Mouse (Mus musculus) ES-E14 (cell line): ENCODE data around the gene Ankzf1. TPM values are rescaled to one million over a fixed set of nuclear protein-coding genes. Genes with fewer than 3 reads are reported as not detected.

Experiments used
- DNase-seq: peaks from one replicate; pipeline ENCODE4 v3.0.0-alpha.2; 2013; ENCODE audit warnings: low read depth, low spot score
- H3K27ac ChIP-seq: 2 replicates; pipeline ENCODE4 v1.5.1; 2012; ENCODE audit warnings: low read depth, mild to moderate bottlenecking, low read length, moderate library complexity, mixed read lengths; ENCODE audit not compliant: poor library complexity, insufficient read depth, severe bottlenecking
- H3K36me3 ChIP-seq: 2 replicates; pipeline ENCODE4 v1.6.1; 2012; ENCODE audit warnings: mild to moderate bottlenecking, low read length, moderate library complexity, mixed read lengths; ENCODE audit not compliant: control insufficient read depth, poor library complexity, insufficient read depth, severe bottlenecking
- H3K4me1 ChIP-seq, 2 experiments: fragments of 150-350 bp in 1 of 2; sonication (generic) in 1 of 2; 2 replicates each; pipeline ENCODE4 v1.6.1; 2012; ENCODE audit warnings: low read length in 2 of 2, mild to moderate bottlenecking in 1 of 2, mixed read lengths in 1 of 2; ENCODE audit not compliant: control insufficient read depth in 2 of 2, insufficient read depth in 2 of 2, poor library complexity in 1 of 2
- H3K4me3 ChIP-seq, 2 experiments: fragments of 150-350 bp in 1 of 2; sonication (generic) in 1 of 2; 2 replicates each; pipeline ENCODE4 v1.5.1; 2012; ENCODE audit warnings: low read length in 2 of 2, low read depth in 1 of 2, mild to moderate bottlenecking in 1 of 2, mixed read lengths in 1 of 2; ENCODE audit not compliant: insufficient read depth in 1 of 2, poor library complexity in 1 of 2, severe bottlenecking in 1 of 2
- H3K9ac ChIP-seq: 2 replicates; pipeline ENCODE4 v1.6.1; 2012; ENCODE audit warnings: low read depth, mild to moderate bottlenecking, low read length, mixed read lengths; ENCODE audit not compliant: poor library complexity, insufficient read depth, severe bottlenecking
- H3K9me3 ChIP-seq: fragments of 150-350 bp; sonication (generic); 2 replicates; pipeline ENCODE4 v1.6.1; 2012; ENCODE audit warnings: low read depth, mild to moderate bottlenecking, low read length; ENCODE audit not compliant: control insufficient read depth, insufficient read depth
- CHD2 ChIP-seq: IDR thresholded peaks from 2 replicates; pipeline ENCODE4 v1.6.1; 2014; ENCODE audit warnings: mild to moderate bottlenecking, low read depth, low read length, inconsistent platforms
- HCFC1 ChIP-seq: IDR thresholded peaks from 2 replicates; pipeline ENCODE4 v1.6.1; 2012; ENCODE audit warnings: low read length, inconsistent platforms, borderline replicate concordance; ENCODE audit not compliant: insufficient read depth
- MAFK ChIP-seq: IDR thresholded peaks from 2 replicates; pipeline ENCODE4 v1.6.1; 2014; ENCODE audit warnings: mild to moderate bottlenecking, low read depth, low read length, inconsistent platforms; ENCODE audit not compliant: insufficient read depth
- ZC3H11A ChIP-seq: IDR thresholded peaks from 2 replicates; pipeline ENCODE4 v1.6.1; 2012; ENCODE audit warnings: low read depth, mild to moderate bottlenecking, inconsistent platforms, low read length, borderline replicate concordance
- ZNF384 ChIP-seq: IDR thresholded peaks from 2 replicates; pipeline ENCODE4 v1.6.1; 2012; ENCODE audit warnings: low read depth, low read length, inconsistent platforms
- in situ Hi-C, 2 experiments: fragments of 600-800 bp; cut with MboI; formaldehyde crosslinking; loops; one replicate each; pipeline ENCODE4 v1.15.1; 2025; ENCODE audit warnings: low sequenced_read_pairs in 2 of 2, inconsistent platforms in 1 of 2; ENCODE audit not compliant: unreplicated experiment in 2 of 2
- total RNA-seq: library from RNA; depleted of rRNA; stranded (reverse); fragments of 300-350 nt; gene quantifications from 2 replicates; pipeline ENCODE4 v1.2.3, GENCODE M21; 2012

Ankzf1 gene
- total RNA-seq, 1 experiment = 23.0 TPM

- DNase-seq = no peak
- Histone ChIP-seq H3K4me3 (no peak overlapping the region), H3K9me3 (no peaks in the 10 kb centered on the region), H3K36me3 (peaks cover 2% of the 10 kb centered on the region; the same call in 1 of the 2 replicates), H3K4me1 (peaks cover 2 to 13% of the 10 kb centered on the region in 2 experiments; a peak in 2 of 4 replicates), H3K9ac (no peak overlapping the region), H3K27ac (no peak overlapping the region)
- TF ChIP-seq ZC3H11A = no peak
- TF ChIP-seq HCFC1 = no peak
- TF ChIP-seq CHD2 = no peak
- TF ChIP-seq MAFK = no peak
- no peak for TF ChIP-seq ZNF384
- in situ Hi-C loops = no loop called here
Observed at GRCm38 (mm10) chr1:75234606-75235005, 42.7 kb downstream of the Ankzf1 start.

GRCm38 (mm10) chr1:75236117-75237050 lies 44.4 kb downstream of the Ankzf1 start, which contains the start of gene Dnajb2:
Gene Dnajb2 (plus strand): TSS chr1:75236406.
- in situ Hi-C loops = no loop called here

GRCm38 (mm10) chr1:75239591-75239990 lies 47.6 kb downstream of the Ankzf1 start:
- TF ChIP-seq ZC3H11A (no peak), CHD2 (no peak), MAFK (no peak), HCFC1 (no peak), ZNF384 (no peak)
- in situ Hi-C loops = no loop called here
- H3K9ac ChIP-seq = no peak overlapping the region; the same call in 1 of the 2 replicates
- no peak for DNase-seq
- H3K4me1 ChIP-seq = peaks cover 2 to 13% of the 10 kb centered on the region in 2 experiments; a peak in 2 of 4 replicates
- no peaks in the 10 kb centered on the region for H3K9me3 ChIP-seq
- no peak overlapping the region for H3K27ac ChIP-seq
- H3K36me3 ChIP-seq = peaks cover 11% of the 10 kb centered on the region
- H3K4me3 ChIP-seq = no peak overlapping the region

More at GRCm38 (mm10) chr1:75236117-75237050, 44.4 kb downstream of the Ankzf1 start, which contains the start of gene Dnajb2:
- peak within 1 kb of the TSS; percentile 75 to 83 for H3K4me3 ChIP-seq
- H3K9me3 ChIP-seq = no peaks in the 10 kb centered on the region
- peaks cover 2 to 13% of the 10 kb centered on the region in 2 experiments; a peak in 2 of 4 replicates for H3K4me1 ChIP-seq
- H3K27ac ChIP-seq = no peak within 1 kb of the TSS
- H3K36me3 ChIP-seq = peaks cover 9% of the 10 kb centered on the region
- no peak for DNase-seq
- TF ChIP-seq CHD2 (no peak), HCFC1 (no peak), ZC3H11A (no peak), ZNF384 (no peak), MAFK (no peak)
- H3K9ac ChIP-seq = peak within 1 kb of the TSS; percentile 84

DNA sequence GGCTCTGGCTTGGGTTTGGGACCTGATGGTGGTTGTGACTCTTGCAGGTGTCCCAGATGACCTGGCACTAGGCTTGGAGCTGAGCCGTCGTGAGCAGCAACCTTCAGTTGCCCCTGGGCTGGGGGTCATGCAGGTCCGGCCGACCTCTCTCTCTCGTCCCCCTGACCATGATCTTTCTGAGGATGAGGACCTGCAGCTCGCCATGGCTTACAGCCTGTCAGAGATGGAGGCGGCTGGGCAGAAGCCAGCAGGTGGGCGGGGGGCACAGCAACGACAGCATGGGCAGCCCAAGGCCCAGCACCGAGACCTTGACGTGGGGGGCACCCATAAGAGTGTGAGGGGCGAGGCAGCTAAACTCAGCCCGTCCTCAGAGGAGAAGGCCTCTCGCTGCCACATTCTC lies 51.5 kb downstream of the Ankzf1 start:
- no peak overlapping the region for H3K9ac ChIP-seq
- H3K27ac ChIP-seq = no peak overlapping the region
- H3K36me3 ChIP-seq = peaks cover 11% of the 10 kb centered on the region
- H3K4me1 ChIP-seq = peaks cover 0 to 28% of the 10 kb centered on the region in 2 experiments; a peak in 2 of 4 replicates
- no peak for DNase-seq
- in situ Hi-C loops = no loop called here
- H3K4me3 ChIP-seq = no peak overlapping the region
- H3K9me3 ChIP-seq = no peaks in the 10 kb centered on the region
- TF ChIP-seq HCFC1 (no peak), ZC3H11A (no peak), CHD2 (no peak), ZNF384 (no peak), MAFK (no peak)
